Mouse (Mus musculus) heart, postnatal 25 days (tissue): ENCODE results near the gene Gramd1c. TPM values are rescaled to one million over a fixed set of nuclear protein-coding genes. Genes with fewer than 3 reads are reported as not detected.

Experiments
- DNase-seq: peaks from one replicate; pipeline ENCODE4 v3.0.0; 2022; ENCODE audit warnings: low spot score
- intact Hi-C: fragments of 180-260 bp; cut with DNase I; formaldehyde crosslinking; loops from one replicate; pipeline ENCODE4 v1.15.1; 2025
- microRNA-seq: library from miRNA; unstranded; fragments of <30 nt; microRNA quantifications from one replicate; pipeline ENCODE4 v1.2.0, GENCODE M21; 2022
- total RNA-seq, 2 experiments: library from RNA; stranded (reverse); gene quantifications; 2 replicates each; pipeline ENCODE4 v1.2.3; 2021

Gene Gramd1c
- total RNA-seq, 2 experiments from 2014 or later = 0.39 to 0.73 TPM

DNA sequence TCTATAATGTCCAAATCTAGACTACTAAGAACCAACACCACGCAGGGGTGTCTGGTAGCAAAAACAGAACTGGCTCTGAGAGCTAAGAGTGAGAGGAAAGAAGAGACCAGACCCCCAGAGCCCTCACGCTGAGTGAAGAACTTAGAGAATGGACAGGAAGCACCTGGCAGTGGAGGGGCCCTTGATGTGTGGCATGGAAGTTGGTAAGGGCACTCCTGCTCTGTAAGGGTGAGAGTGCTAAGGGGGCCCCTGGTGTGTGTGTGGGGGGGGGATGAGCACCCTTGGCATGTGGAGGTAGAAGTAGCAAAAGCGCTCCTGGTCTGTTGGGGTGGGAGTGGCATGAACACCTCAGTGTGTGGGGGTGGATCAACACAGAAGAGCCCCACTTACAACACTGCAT, 92.7 kb downstream of the Gramd1c start:
- no peak for DNase-seq
- intact Hi-C loops = no loop called here

DNA sequence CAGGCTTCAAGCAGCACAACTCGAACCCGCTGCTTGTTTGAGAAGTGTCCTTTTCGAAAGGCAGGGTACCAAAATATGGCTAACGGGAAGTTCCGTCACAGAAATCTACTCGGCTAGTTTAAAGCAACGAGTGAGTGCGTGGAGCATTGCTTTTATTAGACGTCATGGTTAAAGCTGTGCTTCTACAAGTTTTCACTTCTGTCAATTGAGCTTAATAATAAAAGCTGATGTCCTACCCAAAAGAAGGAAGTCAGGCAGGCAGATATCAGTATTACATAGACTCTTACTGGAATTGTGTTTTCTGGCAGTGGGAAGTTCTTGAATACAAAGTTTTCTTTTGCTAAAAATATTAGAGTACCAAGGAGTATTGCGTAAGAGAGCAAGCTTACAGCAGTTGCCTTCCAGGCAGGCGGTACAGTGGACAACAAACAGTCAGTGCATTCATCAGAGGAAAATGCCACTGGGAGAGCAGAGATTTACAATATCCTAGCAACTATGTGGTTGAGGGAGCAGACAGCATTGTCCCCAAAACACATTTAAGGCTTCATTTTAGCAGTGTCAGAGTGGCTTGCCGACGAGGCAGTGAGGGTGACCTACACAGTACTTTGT, 97.3 kb downstream of the Gramd1c start:
- no peak for DNase-seq
- intact Hi-C loops = no loop called here

DNA sequence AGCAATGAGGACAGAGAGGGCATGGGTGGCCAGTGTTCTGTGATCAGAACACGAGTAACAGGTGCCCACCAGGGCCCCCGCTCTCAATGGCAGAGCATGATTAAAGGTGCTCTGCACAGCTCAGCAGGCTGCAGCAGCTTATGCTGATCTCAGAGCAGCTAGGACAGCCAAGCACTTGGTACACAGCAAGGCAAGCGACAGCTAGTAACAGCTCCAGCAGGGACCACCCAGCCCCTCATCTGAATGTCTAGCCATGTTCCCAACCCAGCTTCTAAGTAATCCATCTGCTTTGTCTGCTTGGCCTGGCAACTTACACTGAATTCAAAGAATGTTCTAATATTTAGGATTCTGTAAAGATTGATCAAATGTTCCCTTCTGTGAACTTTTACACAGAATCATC, 99.4 kb downstream of the Gramd1c start:
- intact Hi-C loops = no loop called here
- DNase-seq = no peak

DNA sequence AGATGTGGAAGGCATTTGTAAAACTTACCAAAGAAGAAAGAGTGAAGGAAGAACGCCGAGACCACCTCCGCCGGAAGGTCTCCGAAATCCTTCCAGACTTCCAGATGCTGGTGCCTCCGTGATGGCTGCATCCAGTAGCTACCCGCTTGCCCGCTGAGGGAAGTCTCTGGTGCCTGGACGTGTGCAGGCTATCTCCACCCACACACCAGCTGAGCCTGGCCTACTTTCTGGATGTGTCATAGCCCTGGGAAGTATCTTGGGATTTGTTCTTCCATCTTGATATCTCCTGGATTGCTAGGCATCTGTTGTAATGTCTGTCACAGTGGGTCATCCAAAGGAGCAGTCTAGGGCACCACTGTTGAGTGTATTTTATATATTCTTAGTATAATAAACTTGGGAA, 99.9 kb downstream of the Gramd1c start:
- no peak for DNase-seq
- intact Hi-C loops = no loop called here

DNA sequence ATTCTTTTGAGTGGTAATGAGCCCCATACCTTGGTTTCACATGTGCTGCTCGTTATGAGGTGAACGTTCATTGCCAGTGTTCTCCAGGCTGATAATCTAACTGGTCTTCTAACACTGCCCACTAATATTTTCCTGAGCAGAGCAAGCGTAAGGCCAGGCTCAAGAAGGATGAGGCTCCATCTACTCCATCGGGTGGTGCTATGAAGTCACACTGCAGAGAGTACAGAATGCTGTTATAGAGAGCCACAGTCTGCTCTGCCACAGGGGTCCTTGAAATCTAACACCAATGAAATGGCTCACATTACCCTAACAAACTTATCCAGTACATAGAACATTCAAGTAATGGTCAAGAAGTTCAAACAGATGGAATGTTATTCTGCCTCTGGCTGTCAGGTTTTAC, 105.1 kb downstream of the Gramd1c start:
- DNase-seq = no peak
- intact Hi-C loops = no loop called here

DNA sequence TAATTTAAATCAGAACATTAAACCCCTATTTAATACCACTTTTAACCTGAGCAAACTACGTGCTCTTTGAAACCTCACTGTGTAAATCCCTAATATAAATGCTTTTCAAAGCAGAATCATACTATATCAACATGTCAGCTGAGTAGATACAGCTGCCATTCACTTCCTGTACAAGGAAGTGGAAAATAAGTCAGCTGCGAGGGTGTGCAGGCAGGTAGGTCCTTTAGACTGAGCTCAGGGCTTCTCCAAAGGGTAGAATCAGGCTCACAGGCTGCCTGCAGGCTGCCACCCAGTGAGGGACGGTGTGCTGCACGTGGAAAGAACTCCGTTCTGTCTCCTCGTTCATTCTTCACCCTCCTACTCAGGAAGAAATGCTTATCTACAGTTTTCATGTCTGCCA, 108.2 kb downstream of the Gramd1c start:
- intact Hi-C loops = no loop called here
- DNase-seq = no peak

DNA sequence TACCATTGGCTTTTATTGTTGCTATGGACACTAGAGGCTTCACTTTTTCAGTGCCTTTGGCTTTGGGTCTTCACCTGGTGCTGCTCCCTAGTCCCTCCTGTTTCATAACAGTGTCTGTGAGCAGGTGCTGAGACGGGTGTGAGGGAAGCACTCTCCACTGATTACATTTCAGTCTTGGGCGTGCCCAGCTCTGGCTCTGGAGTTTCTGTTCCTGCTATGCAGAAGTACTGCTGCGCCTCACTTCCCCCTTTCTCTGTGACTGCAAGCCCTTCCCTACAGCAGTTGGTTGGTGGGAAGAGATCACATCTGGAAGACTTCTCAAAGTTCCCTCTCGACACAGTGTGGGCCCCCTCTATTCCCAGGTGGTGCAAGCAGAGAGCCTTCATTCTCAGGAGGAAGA, 111.6 kb downstream of the Gramd1c start:
- intact Hi-C loops = no loop called here
- peak; percentile 16 for DNase-seq

DNA sequence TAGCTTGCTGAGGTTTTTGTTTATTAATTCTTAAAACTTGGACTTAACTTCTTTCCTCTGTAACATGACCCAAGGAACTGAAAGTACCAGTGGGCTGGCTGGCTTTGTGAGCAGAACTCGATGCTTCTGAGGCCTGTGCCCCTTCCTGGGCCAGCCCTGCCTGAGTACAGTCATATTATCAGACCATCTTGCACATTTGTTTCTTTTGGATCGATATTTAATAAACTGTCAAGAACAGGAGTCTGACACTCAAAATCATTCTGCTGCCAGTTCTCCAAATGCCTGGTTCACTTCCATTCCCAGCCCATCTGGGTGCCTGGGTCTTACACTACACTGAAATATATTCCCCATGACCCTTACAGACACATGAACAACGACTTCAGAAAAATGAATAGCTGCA, 117.3 kb downstream of the Gramd1c start:
- DNase-seq = no peak
- intact Hi-C loops = no loop called here

DNA sequence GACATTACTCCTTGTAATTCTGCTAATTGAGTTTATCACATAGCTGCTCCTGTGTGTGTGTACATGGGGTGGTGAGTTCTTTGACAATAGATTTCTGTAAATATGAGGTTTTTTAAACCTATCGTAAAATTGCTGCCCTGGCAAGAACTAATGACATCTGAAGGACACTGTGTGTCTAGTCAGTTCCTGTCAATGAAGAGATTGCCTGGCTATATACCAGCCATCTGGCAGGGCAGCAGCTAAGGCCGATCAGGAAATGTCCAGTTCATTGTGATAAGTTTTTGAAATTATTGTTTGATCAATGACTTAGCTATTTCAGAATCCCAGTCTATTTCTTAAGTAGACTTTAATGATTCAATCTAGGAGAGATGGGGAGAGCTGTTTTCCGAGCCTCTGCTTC, 117.8 kb downstream of the Gramd1c start:
- DNase-seq = no peak

DNA sequence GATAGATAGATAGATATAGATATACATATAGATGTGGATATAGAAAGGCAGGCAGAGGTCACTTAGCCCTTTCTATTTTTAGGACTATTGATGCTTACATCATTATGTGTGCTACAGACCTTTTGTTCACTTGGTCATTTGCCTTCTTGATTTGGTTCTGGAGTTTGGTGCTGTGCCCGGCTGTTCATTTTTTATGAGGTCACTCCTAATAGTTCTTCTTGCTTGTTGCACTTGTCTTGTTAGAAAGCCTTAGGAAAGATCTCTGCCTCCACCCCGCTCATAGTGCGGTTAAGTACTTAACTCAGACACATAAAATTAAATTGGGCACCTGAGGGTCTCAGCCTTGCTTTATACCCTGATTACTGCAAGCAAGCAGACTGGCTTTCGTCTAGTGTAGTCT, 122.3 kb downstream of the Gramd1c start:
- DNase-seq = no peak
- intact Hi-C loops = no loop called here

More for the DNA sequence above, 117.8 kb downstream of the Gramd1c start:
- intact Hi-C loops = no loop called here

DNA sequence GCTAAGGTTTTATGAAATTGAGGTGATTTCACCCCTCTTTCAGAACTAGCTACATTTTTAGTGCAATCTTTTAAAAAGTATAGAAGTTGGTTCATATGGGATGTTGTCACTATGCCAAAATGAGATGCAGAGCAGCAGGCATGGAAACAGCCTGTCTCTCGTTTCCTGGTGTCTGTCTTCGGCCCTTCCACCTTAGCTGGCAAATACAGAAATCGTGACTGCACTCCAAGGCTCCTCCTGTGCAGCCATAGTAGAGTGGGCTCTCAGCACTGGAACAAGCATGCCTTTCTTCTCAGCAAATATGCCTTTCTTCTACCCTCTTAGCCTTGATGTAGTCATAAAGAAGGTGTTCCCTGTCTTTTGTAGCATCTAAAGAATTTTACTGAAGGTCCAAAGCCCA, 127.3 kb downstream of the Gramd1c start:
- intact Hi-C loops = no loop called here
- no peak for DNase-seq

DNA sequence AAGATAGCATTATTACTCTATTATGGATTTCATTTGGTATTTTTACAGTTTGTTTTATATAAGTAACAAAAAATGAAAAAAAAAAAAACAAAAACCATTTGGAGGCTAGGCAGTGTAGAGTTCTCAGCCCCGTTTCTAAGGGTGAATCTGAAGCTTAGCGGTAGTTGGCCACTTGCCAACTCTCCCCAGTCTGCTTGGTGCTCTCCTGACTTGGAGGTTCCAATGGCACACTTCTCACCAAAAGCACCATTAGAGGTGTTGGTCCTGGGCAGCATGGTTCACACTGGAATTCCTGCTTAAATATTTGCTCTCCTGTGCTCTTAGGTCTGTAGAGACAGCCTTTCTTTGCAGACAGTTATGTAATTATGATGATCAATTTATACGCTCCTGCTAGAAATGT, 127.8 kb downstream of the Gramd1c start:
- DNase-seq = no peak
- intact Hi-C loops = no loop called here

DNA sequence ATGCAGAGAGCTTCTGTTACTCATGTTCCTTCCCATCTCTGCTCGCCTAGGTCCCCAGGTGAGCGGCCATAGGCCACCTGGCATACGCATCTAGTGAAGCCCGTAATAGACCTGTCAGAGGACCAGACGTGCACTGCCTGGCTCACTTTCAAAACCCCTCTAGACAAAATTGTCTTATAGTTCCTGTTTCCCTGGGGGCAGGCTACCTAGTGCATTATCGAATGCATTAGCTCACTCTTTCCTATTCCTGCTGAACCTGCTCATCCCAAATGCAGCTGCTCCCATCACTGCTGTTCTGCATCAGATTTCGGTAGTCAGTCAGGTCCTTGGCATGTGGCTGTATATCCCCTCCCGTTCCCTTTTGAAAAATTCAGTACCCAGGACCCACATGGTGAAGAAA, 128.3 kb downstream of the Gramd1c start:
- intact Hi-C loops = no loop called here
- no peak for DNase-seq

DNA sequence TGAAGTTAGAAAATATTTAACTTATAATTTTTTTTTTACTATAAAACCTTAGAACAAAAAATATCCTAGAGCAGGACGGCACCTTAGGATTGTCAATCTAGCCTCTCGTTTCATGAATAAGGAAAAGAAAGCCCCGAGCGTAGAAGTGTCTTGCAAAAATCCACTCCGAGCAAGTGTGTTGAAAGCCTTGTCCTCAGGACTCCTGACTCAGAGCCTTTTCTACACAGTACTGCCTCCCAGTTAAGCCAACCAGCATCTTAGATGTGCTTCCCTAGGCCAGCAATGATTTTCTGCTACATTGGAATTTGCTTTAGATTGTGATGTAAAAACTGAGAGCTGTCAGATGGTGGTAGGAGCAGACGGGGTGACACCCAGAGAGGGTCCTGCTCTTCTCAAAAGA, 130.1 kb downstream of the Gramd1c start:
- intact Hi-C loops = no loop called here
- DNase-seq = no peak

DNA sequence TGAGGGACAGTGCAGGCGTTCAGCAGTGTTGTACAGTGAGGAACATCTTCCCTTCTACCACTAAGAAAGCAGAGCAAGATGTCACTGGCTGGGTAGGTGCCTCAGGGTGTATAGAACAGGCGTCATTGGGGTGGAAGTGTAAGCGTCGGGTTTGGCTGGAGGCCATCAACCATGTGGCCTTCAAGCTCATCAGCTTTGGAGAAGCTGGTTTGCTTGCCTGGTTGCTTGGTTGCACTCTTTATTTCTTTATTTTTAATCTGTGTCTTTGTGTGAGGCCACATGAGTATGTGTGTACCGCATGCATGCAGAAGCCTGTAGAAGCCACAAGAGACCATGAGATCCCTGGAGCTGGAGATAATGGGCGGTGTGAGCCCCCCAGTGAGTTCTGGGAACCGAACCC, 130.8 kb downstream of the Gramd1c start:
- intact Hi-C loops = no loop called here
- no peak for DNase-seq

DNA sequence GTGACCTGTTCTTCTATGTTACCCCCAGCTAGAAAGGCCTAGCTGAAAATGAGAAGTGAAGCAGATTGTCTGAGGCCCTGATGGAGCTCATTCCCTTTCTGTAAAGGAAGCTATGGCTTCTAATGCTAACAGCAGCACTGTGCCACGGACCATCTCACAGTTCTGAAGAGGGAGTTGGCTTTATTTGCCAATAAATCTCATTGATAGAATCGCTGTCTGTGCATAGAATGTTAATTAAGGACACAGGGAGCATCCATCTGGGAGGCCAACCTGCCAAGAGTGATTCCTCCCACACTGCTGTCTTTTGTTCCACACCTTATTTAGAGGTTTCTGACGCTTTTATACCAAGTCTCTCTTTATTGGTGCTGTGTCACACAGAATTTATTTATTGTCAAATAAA, 131.6 kb downstream of the Gramd1c start:
- intact Hi-C loops = no loop called here
- DNase-seq = no peak

DNA sequence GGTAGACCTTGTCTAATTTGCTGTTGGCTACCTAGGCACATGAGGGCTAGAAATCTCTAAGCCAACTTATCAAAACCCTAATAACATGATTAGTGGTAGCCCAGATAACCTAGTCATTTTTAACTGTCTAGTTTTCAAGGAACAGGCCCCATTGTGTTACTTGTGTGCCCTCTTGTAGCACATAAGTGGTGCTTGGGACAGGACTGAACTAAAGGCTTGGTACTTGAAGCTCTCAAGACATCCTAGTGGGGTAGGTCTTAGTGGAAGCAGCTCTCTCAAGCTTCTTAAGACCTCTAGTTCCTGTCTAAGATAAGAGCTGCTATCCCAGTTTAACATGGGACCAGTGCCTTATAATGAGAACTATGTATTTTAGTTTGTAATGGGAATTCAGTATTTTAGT, 132.6 kb downstream of the Gramd1c start:
- no peak for DNase-seq
- intact Hi-C loops = no loop called here

Small RNAs within 50 kb of the gene (microRNA-seq; reads per million reads assigned to microRNA genes)
- gene Mir3470b = not detected

Other genes with a start within 250 kb of the Gramd1c start
- 1 to 10 TPM; 2.2 to 3.3 TPM for gene Ccdc191, start 173.5 kb downstream of the Gramd1c start, total RNA-seq
- 10 to 100 TPM; 15.4 to 15.5 TPM for gene Qtrt2, start 136.5 kb downstream of the Gramd1c start, total RNA-seq
- gene Zdhhc23, start 83.6 kb downstream of the Gramd1c start, total RNA-seq = under 1 TPM; 0.28 to 0.52 TPM
- 10 to 100 TPM; 28.0 to 30.3 TPM for gene Atp6v1a, start 76.4 kb upstream of the Gramd1c start, total RNA-seq
- 10 to 100 TPM; 56.0 to 60.1 TPM for gene Naa50, start 76.5 kb upstream of the Gramd1c start, total RNA-seq
- gene Usf3, start 109.9 kb upstream of the Gramd1c start, total RNA-seq = 10 to 100 TPM; 16.4 to 20.9 TPM